Mouse (Mus musculus) mouse embryonic stem cell (cell line): ENCODE measurements around the gene Dnajc1.

ENCODE experiments used
- in situ Hi-C, 2 experiments: fragments of 300-500 bp; cut with MboI; formaldehyde crosslinking; loops; 1 replicate in 1 of 2; 3 replicates in 1 of 2; pipeline ENCODE4 v1.14.3; 2019 to 2020; ENCODE audit warnings: low sequenced_read_pairs in 2 of 2, low pct_unique_long_range_greater_than_20kb in 1 of 2, mixed read lengths in 1 of 2; ENCODE audit not compliant: unreplicated experiment in 1 of 2

The Dnajc1 gene

GRCm38 (mm10) chr2:18209948-18210347 is 182.7 kb downstream of the Dnajc1 start:
- in situ Hi-C loops: loop anchor here in 1 of 2 experiments (25.0 kb wide), 1 partner anchor 373 kb away; no protein-coding TSS in a partner anchor

GRCm38 (mm10) chr2:18209211-18209823 is 183.3 kb downstream of the Dnajc1 start:
- in situ Hi-C loops: loop anchor here in 1 of 2 experiments (25.0 kb wide), 1 partner anchor 372 kb away; no protein-coding TSS in a partner anchor

- in situ Hi-C loops: loop anchor here in 1 of 2 experiments (25.0 kb wide), 1 partner anchor 371 kb away; no protein-coding TSS in a partner anchor
Observed at GRCm38 (mm10) chr2:18208578-18208977, 184.1 kb downstream of the Dnajc1 start.

- in situ Hi-C loops: loop anchor here in 1 of 2 experiments (25.0 kb wide), 1 partner anchor 370 kb away; no protein-coding TSS in a partner anchor
Observed at GRCm38 (mm10) chr2:18206811-18207210, 185.8 kb downstream of the Dnajc1 start.

GRCm38 (mm10) chr2:18205118-18205517 is 187.5 kb downstream of the Dnajc1 start:
- in situ Hi-C loops: loop anchor here in 1 of 2 experiments (25.0 kb wide), 1 partner anchor 368 kb away; no protein-coding TSS in a partner anchor

- in situ Hi-C loops: loop anchor here in 1 of 2 experiments (25.0 kb wide), 1 partner anchor 366 kb away; no protein-coding TSS in a partner anchor
Observed at GRCm38 (mm10) chr2:18202923-18203322, 189.7 kb downstream of the Dnajc1 start.

- in situ Hi-C loops: loop anchor here in 1 of 2 experiments (25.0 kb wide), 1 partner anchor 365 kb away; no protein-coding TSS in a partner anchor
Observed at GRCm38 (mm10) chr2:18201820-18202462, 190.7 kb downstream of the Dnajc1 start.

GRCm38 (mm10) chr2:18195691-18196396 is 196.8 kb downstream of the Dnajc1 start:
- in situ Hi-C loops: no loop called here

GRCm38 (mm10) chr2:18195285-18195684 is 197.3 kb downstream of the Dnajc1 start:
- in situ Hi-C loops: no loop called here

GRCm38 (mm10) chr2:18188367-18188766 is 204.3 kb downstream of the Dnajc1 start:
- in situ Hi-C loops: no loop called here

GRCm38 (mm10) chr2:18183079-18183478 is 209.6 kb downstream of the Dnajc1 start:
- in situ Hi-C loops: no loop called here

GRCm38 (mm10) chr2:18181631-18182030 is 211.0 kb downstream of the Dnajc1 start:
- in situ Hi-C loops: no loop called here

- in situ Hi-C loops: no loop called here
Observed at GRCm38 (mm10) chr2:18180323-18180722, 212.3 kb downstream of the Dnajc1 start.

GRCm38 (mm10) chr2:18176235-18176634 is 216.4 kb downstream of the Dnajc1 start:
- in situ Hi-C loops: no loop called here

- in situ Hi-C loops: no loop called here
Observed at GRCm38 (mm10) chr2:18175234-18175633, 217.4 kb downstream of the Dnajc1 start.

- in situ Hi-C loops: no loop called here
Observed at GRCm38 (mm10) chr2:18169174-18169948, 223.3 kb downstream of the Dnajc1 start.

- in situ Hi-C loops: no loop called here
Observed at GRCm38 (mm10) chr2:18165511-18165910, 227.1 kb downstream of the Dnajc1 start.

GRCm38 (mm10) chr2:18160992-18161391 is 231.6 kb downstream of the Dnajc1 start:
- in situ Hi-C loops: no loop called here
